Mouse (Mus musculus) cerebellum, adult 2 months (tissue): ENCODE data around the gene Lsm4.

Source experiments
- CTCF ChIP-seq: fragments of 200-500 bp; IDR thresholded peaks from 2 replicates; pipeline ENCODE4 v1.5.1; 2011; ENCODE audit warnings: low read depth, mild to moderate bottlenecking, control low read depth, low read length, moderate library complexity, borderline replicate concordance; ENCODE audit not compliant: insufficient read depth
- POLR2A ChIP-seq: fragments of 200-500 bp; IDR thresholded peaks from 2 replicates; pipeline ENCODE4 v1.6.1; 2011; ENCODE audit warnings: low read length, control low read depth, borderline replicate concordance; ENCODE audit not compliant: insufficient read depth

DNA sequence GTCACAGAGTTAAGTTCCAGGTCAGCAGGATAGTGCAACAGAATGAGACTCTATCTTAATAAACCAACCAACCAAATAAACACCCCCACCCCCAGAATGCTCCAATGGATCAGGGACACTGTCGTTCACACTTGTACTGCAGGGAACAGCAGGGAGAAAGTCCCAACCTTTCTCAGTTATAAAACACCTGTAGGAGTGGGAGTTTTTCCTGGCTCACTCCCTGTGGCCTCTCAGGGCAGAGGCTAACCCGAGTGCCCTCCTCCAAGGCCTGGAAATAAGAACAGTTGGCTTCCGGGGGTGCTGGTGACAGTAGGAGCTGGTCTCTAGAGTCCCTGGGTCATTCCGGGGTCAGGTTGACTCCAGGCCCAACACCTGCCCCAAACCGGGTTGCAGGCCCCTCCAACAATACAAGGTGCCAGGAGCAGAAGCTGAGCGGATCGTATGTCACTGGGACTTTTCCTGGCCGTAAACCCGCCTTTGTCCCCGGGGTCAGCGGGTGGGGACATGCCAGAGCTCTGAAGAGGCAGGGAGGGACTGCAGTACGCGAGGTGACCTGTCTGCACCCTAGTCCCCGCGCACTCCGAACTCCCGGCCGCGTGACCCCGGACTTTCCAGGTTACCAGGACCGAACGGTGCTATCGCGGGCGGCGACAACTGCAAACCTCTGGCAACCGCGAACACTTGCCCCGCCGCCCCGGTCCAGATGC lies 14.0 kb upstream of the Lsm4 start:
- TF ChIP-seq CTCF (no peak), POLR2A (no peak)
